Comparison of ENCODE assay signal across 15 mouse cellular contexts in the genomic region with DNA sequence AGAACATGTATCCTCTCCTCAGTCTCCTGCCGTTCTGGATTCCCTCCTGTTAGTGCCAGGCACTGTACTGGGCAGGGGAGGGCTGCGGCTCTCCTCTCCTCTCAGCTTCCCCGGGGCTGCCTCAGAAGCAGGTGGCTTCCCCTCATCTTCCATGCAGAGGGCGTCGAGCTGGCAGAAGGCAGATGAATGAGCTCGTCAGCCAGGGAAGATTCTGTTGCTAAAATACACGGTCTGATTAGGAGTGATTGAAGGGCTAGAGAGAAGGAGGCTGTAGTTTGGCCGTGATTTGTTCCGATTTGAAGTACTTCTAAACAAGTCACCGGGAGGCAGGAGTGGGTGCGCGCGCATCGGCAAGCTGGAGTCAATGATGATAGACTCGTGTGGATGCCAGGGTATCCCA.
DNase-seq lines count a peak whose midpoint lies in the region; ATAC-seq lines count a peak whose summit lies in the region.
"Had no signal": no experiment of that assay in that cellular context is flagged by ENCODE, and none has a peak within 500 bp of the region (broad histone marks: within the 10 kb centered on the region; RNA-seq: fewer than 3 reads in every experiment).

No protein-coding gene starts in this region.

- 47% methylated on average over 15 of the region's 15 CpGs for WGBS in forebrain, embryonic 13.5 days
- WGBS in forebrain, embryonic 10.5 days: 87% methylated on average over 15 of the region's 15 CpGs
- 51% methylated on average over 15 of the region's 15 CpGs for WGBS in midbrain, embryonic 14.5 days
- 66% methylated on average over 15 of the region's 15 CpGs for WGBS in liver, embryonic 11.5 days

- H3K27ac ChIP-seq in forebrain, embryonic 13.5 days: 0 out of 2 replicates have a peak overlapping the region, but pooled peaks have one; percentile 1
- no peak overlapping the region for H3K27ac ChIP-seq in forebrain, embryonic 10.5 days
- H3K27ac ChIP-seq in midbrain, embryonic 14.5 days (replicated peaks; ENCODE audit: low read depth, low read length): 0 out of 2 replicates have a peak overlapping the region, but pooled peaks have one; percentile 15
- no peak overlapping the region for H3K27ac ChIP-seq in liver, embryonic 11.5 days (ENCODE audit: low read depth, low read length)
- H3K27ac ChIP-seq: embryonic facial prominence, embryonic 10.5 days; limb, embryonic 10.5 days; liver, embryonic 14.5 days had no signal

- ATAC-seq in forebrain, embryonic 13.5 days: peak; percentile 83
- ATAC-seq in midbrain, embryonic 14.5 days (ENCODE audit: low FRiP score, low TSS enrichment): no peak
- ATAC-seq in liver, embryonic 11.5 days (replicated peaks; ENCODE audit: low FRiP score): no peak

- no peaks in the 10 kb centered on the region for H3K27me3 ChIP-seq in forebrain, embryonic 13.5 days
- H3K27me3 ChIP-seq in forebrain, embryonic 10.5 days (ENCODE audit: poor library complexity, severe bottlenecking): no peaks in the 10 kb centered on the region
- no peaks in the 10 kb centered on the region for H3K27me3 ChIP-seq in midbrain, embryonic 14.5 days (ENCODE audit: control insufficient read depth, insufficient read depth, low read length)
- H3K27me3 ChIP-seq in liver, embryonic 11.5 days (replicated peaks; ENCODE audit: control insufficient read depth, insufficient read depth, low read length): no peaks in the 10 kb centered on the region

- H3K4me3 ChIP-seq in forebrain, embryonic 13.5 days: no peak overlapping the region
- H3K4me3 ChIP-seq in forebrain, embryonic 10.5 days: no peak overlapping the region
- no peak overlapping the region for H3K4me3 ChIP-seq in midbrain, embryonic 14.5 days (replicated peaks; ENCODE audit: low read depth, low read length)
- H3K4me3 ChIP-seq in liver, embryonic 11.5 days (ENCODE audit: low read depth, low read length): no peak overlapping the region
- H3K4me3 ChIP-seq: embryonic facial prominence, embryonic 10.5 days; heart, embryonic 12.5 days; limb, embryonic 10.5 days had no signal

- H3K9me3 ChIP-seq in forebrain, embryonic 13.5 days (replicated peaks): peaks cover 4% of the 10 kb centered on the region; the same call in 1 of the 2 replicates
- H3K9me3 ChIP-seq in forebrain, embryonic 10.5 days: no peaks in the 10 kb centered on the region
- no peaks in the 10 kb centered on the region for H3K9me3 ChIP-seq in midbrain, embryonic 14.5 days (ENCODE audit: control insufficient read depth, low read length)
- H3K9me3 ChIP-seq in liver, embryonic 11.5 days (ENCODE audit: control insufficient read depth, low read length): no peaks in the 10 kb centered on the region
- H3K9me3 ChIP-seq: embryonic facial prominence, embryonic 10.5 days; heart, embryonic 12.5 days; limb, embryonic 10.5 days had no signal

- no peaks in the 10 kb centered on the region for H3K36me3 ChIP-seq in forebrain, embryonic 13.5 days (ENCODE audit: poor library complexity, severe bottlenecking)
- H3K36me3 ChIP-seq in forebrain, embryonic 10.5 days (replicated peaks): no peaks in the 10 kb centered on the region
- H3K36me3 ChIP-seq in midbrain, embryonic 14.5 days (ENCODE audit: control insufficient read depth, insufficient read depth, low read length): no peaks in the 10 kb centered on the region
- no peaks in the 10 kb centered on the region for H3K36me3 ChIP-seq in liver, embryonic 11.5 days (ENCODE audit: control insufficient read depth, insufficient read depth, low read length)
- H3K36me3 ChIP-seq: embryonic facial prominence, embryonic 10.5 days; heart, embryonic 12.5 days; limb, embryonic 10.5 days had no signal

- DNase-seq in forebrain, embryonic 10.5 days (ENCODE audit: extremely low spot score, low spot score): no peak
- peak; percentile 32 for DNase-seq in right cerebral cortex, adult 18-20 months
- DNase-seq in right cerebral cortex, postnatal 25 days: no peak
- DNase-seq in midbrain, embryonic 14.5 days: peak; percentile 60
- DNase-seq in telencephalon, adult 2 months (ENCODE audit: low read depth, low spot score): peak; percentile 58
- no peak for DNase-seq in heart, postnatal 10 days
- DNase-seq in liver, embryonic 11.5 days (ENCODE audit: low spot score): no peak
- DNase-seq: gastrocnemius, postnatal 10 days; kidney, adult 9 months; lung, postnatal 10 days had no signal

- intact Hi-C loops in heart, postnatal 10 days (cut with DNase I): no loop called here

- H3K4me2 ChIP-seq in forebrain, embryonic 13.5 days: no peak overlapping the region
- H3K4me2 ChIP-seq in midbrain, embryonic 14.5 days (ENCODE audit: low read length): no peak overlapping the region
- no peak overlapping the region for H3K4me2 ChIP-seq in liver, embryonic 11.5 days
- H3K4me2 ChIP-seq: heart, embryonic 12.5 days had no signal

- H3K4me1 ChIP-seq in forebrain, embryonic 13.5 days: peaks cover 21% of the 10 kb centered on the region
- peaks cover 13% of the 10 kb centered on the region for H3K4me1 ChIP-seq in forebrain, embryonic 10.5 days
- H3K4me1 ChIP-seq in midbrain, embryonic 14.5 days (ENCODE audit: control insufficient read depth, insufficient read depth, low read length): peaks cover 14% of the 10 kb centered on the region
- H3K4me1 ChIP-seq in liver, embryonic 11.5 days (replicated peaks; ENCODE audit: control insufficient read depth, insufficient read depth, low read length): no peaks in the 10 kb centered on the region
- H3K4me1 ChIP-seq: heart, embryonic 12.5 days had no signal

- H3K9ac ChIP-seq in forebrain, embryonic 13.5 days: no peak overlapping the region
- no peak overlapping the region for H3K9ac ChIP-seq in midbrain, embryonic 14.5 days (replicated peaks; ENCODE audit: low read length)
- H3K9ac ChIP-seq in liver, embryonic 11.5 days (ENCODE audit: low read depth, low read length): no peak overlapping the region
- H3K9ac ChIP-seq: heart, embryonic 12.5 days; liver, embryonic 14.5 days had no signal

Comparison
In these comparisons a context has a peak if more than half of its experiments do, and no peak if none do; other contexts are left out.
1. H3K27ac ChIP-seq: peak in forebrain, embryonic 13.5 days (single experiment) and midbrain, embryonic 14.5 days (single experiment); none in forebrain, embryonic 10.5 days (single experiment) and liver, embryonic 11.5 days (single experiment).
2. DNase-seq: peak in right cerebral cortex, adult 18-20 months (single experiment), midbrain, embryonic 14.5 days (single experiment) and telencephalon, adult 2 months (single experiment); none in forebrain, embryonic 10.5 days (single experiment), right cerebral cortex, postnatal 25 days (single experiment), heart, postnatal 10 days (0 of 2) and liver, embryonic 11.5 days (single experiment).